Mouse (Mus musculus) inflammation-experienced regulatory T-cells, adult 6 months (primary cell): ENCODE measurements around the gene Hecw2. TPM values are rescaled to one million over a fixed set of nuclear protein-coding genes. Genes with fewer than 3 reads are reported as not detected.

Source experiments
- ATAC-seq: one replicate; pipeline ENCODE4 v1.8.0; 2017
- polyA plus RNA-seq, 3 experiments: library from polyadenylated mRNA; unstranded; fragments of 100-300 nt; shearing (Covaris generic); gene quantifications; one replicate each; pipeline ENCODE4 v1.2.1; 2017

Gene Hecw2
- polyA plus RNA-seq, 3 experiments from 2014 or later = 0.17 TPM; not detected in 2

DNA sequence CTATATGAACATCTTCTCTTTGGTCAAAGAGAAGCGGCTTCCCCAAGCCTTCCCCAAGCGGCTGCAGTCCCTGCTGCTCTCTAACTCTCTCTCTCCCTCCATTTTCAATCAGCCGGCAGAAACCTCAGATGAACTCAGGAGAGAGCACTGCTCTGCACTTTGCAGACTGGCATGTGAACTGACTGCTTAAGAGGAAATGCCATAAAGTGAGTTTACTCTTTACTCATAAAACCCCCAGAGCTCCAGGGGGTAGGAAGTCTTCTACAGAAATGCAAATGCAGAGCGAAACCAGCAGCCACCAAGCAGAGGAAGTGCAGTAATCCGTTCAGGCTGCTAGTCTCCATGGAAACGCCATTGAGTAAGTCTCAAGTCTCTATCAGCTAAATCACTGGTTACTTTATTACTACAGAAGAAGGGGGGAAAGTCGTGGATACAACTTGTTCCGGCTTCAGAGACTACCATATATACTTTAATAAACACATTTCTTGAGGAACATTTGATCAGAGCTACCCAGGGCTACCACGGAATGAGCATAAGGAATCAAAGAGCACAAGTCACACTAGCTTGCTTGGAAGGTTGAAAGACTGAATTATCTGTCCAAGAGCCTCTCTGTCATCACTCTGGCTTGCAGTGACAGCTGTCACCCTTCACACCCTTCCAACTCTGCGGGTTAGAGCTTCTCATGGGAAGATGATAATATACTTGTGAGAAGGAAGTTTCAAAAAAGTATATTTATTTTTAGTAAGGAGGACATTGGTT is 371.1 kb downstream of the Hecw2 start:
- peak; percentile 92 for ATAC-seq

DNA sequence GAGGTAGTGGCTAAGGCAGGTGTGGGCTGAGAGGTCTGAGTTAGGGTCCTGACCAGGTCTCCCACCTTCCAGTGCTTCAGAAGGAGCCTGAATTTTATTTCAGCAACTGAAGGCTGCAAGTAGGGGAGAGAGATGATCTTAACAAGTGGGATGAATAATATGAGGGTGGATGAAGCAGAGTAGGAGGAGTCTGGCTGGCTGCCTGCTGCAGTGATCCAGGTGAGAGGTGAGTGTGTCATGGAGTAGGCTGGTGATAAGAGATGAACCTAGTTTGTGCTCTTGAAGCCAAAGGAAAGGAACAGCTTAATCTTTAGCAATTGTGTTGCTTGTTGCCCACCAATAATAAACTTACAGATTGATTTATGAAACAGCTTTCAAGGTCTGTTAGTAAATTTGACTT is 373.0 kb downstream of the Hecw2 start:
- ATAC-seq = no peak

DNA sequence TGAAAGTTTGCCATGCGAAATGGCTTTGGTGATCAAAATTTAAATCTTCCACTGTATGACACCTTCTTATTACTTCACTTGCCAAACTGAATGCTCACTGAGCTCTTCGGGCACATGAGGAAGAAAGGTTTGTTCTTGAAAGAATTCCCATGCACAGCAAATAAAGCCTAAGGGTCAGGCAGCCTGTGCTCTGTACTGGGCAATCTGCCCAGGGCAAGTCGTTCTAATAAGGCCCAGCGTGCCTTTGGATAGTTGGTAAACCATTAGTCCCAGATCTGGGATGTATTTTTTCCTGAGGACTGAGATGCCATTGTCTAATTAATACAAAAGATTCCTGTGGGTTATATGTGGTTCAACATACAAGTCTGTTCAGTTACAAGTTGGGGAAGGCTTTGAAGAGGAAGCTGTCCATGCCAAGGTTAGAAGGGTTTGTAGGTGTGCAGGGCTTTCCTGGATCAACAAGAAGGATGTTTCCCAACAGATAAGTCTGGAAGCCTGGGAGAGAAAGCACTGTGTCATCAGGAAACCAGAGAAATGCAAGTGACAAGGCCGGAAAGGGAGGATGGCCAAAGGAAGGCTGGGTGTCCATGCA is 374.8 kb downstream of the Hecw2 start:
- no peak for ATAC-seq

DNA sequence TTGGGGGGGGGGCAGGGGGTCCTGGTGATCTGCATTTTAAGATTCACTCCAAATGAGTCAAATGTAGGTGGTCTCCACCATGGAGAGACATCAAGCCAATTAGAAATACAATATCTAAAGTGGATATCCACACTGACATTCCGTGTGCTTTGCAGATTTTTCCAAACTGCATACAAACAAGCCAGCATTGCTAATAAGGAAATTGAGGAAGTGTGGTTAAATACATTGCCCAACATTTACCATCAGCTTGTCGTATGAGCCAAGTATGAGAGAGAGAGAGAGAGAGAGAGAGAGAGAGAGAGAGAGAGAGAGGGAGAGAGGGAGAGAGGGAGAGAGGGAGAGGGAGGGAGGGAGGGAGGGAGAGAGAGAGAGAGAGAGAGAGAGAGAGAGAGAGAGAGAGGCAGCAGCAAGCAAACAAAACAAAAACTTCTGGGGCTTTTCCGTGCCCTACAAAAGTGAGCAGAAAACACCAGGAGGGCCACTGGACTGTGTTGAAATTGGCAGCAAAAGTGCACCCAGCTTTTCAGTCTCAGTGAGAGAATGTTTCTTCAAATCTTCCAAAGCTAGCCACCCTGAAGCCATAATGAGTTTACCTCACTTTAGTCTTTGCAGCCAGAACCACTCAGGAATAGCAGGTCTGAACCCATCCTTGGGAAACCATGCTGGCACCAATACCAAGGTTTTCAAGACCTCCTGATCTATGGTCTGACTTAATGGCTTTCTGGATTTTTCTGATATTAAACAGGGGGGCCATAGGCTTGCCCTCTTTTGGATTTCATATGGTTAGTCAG is 376.7 kb downstream of the Hecw2 start:
- ATAC-seq = no peak

DNA sequence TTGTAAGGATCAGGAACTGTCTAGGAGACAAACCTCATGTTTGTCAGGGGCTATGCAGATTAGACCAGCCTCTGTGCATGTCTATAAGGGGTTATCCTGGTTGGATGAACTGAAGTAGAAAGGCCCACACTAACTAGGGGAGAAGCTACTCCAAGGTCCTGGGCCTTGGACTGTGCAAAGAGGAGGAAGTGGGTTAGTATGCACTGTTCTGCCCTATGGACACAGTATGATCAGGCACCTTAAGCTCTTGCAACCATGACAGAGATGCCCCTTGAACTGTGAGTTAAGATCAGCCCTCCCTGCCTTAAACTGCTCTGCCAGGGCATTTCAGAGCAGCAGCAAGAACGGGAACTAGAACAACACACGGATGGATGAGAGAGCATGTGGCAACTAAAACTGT is 378.6 kb downstream of the Hecw2 start:
- ATAC-seq = no peak

DNA sequence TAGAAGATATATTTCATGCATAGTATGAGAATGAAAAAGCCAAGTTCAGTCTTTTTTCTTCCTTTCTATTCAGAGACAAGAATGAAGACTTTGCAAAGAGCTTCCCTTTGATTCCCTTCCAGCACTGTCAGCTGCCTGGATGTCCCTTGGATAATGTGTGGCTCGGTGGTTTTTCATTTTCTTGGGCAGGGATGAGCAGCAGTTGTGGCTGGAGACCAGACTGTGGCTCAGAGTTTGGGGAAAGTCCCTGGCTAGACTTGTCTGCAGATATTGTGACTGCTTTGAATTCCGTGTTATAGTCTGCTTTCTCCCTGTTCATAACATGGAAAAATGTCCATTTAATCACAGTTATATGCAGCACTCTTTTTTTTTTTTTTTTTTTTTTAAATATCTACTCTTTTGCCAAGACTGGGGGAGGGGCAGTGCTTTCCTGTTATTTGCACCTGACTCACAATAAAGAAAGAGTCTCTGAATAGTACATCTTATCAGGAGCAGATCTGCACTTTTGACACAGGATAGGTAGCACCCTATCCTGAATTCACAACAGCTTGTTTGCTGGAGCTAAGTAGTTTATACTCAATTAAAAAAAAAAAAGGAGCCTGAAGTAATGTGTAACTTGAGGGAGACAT is 380.8 kb downstream of the Hecw2 start:
- ATAC-seq = peak; percentile 54

DNA sequence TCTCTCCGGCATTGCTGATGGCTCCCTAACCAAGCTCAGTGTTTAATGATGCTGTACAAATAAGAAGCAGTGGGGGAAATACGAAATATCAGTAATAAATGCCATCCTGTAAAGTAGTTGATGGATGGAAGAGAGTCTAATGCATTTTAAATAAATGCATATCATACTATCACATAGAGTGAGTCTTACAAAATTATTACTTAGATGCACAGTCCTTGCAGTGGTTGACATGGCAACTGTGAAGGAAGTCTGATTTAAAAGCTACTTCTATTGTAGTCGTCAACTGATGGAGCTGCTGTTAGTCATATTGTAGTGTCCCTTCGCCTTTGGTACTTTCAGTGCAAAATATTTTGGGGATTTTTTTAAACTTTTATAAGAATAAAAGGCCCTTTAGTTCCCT is 383.0 kb downstream of the Hecw2 start:
- ATAC-seq = no peak

DNA sequence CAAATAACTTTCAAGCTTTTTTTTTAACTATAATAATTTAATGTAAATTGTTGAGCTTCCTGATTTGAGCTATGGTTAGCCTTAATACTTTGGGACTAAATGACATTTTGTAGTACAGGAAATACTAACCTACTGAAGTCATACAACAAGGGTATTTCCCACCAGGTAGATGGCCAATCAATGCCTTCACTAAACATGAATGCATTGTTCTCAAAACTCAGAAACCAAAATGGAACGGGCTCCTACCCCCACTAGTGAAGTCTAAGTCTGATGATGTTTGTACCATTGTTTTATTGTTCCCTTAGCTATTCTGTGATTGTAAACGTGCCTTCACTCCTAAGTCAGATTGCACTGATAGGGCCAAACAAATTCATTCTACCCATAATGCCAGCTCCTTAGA is 386.7 kb downstream of the Hecw2 start:
- peak; percentile 94 for ATAC-seq

DNA sequence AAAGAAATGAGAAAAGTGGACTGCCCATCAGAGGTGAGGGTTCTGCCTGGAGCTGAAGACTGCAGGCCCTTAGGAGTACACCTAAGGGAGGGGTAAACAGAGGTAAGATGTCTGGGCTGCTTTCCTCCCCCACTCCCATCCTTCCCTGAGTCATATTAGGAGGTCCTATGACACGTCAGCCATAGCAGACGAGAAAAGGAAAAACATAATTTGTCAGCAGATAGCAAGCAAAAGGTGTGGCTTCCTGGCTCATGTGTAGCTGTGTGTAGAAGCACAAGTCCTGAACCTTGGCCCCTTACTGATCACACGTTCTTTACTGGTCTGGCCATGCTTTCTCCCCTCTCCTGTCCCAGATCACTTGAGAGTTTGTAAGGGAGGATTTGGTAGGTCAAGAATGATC is 397.2 kb downstream of the Hecw2 start:
- ATAC-seq = peak; percentile 66

DNA sequence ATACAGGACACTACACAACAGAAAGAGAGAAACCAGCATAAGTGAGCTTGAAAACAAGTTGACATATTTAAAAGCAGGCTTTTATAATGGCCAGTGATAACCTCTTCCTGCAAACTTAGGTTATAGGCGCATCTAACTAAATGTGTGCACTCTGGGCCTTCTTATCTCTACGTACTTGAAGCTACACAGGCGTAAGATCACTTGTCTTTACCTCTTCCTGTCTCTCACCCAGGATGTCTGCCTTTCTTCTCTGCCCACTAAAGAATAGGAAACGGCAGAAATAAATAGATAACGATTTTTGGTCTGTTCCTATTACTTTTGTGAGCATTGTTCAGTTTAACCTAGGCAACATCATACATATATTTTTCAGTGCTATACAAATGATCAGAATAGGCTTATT is 397.9 kb downstream of the Hecw2 start:
- ATAC-seq = peak; percentile 88

DNA sequence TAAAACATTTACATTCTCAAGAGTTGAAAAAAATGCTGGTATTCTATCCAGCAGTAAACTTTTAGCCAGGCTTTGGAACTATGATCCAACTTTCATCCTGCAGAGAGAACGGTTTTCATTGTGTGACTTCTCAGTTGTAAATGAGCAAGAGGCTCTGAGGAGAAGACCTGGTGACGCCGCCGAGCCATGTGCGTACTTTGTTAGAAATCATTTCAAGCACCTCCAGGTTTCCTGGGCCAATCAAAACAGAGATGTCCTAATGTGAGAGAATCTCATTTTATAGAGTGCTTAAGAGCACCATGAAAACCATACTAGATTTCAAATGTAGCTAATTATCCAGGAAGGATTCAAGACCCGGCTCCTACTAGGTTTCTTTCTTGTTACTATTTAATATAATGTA is 398.7 kb downstream of the Hecw2 start:
- no peak for ATAC-seq

DNA sequence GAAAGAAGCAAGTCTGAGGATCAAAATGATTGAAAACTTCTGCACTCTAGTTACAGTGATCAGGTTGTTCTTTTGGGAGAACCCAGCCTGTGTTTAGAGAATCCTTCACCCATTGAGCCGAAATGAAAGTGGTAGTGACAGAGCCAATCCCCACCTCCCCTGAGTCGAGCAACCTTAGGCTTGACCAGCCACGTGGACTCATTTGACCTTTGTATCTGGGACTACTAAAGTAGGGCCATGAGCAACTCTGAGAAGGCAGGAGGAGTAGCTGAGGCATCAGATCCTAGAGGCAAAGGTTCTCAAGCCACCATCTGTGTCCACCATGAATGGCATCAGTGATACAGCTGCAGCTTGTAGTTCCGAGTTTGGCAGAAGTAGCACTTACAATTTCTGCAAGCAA is 399.4 kb downstream of the Hecw2 start:
- no peak for ATAC-seq

DNA sequence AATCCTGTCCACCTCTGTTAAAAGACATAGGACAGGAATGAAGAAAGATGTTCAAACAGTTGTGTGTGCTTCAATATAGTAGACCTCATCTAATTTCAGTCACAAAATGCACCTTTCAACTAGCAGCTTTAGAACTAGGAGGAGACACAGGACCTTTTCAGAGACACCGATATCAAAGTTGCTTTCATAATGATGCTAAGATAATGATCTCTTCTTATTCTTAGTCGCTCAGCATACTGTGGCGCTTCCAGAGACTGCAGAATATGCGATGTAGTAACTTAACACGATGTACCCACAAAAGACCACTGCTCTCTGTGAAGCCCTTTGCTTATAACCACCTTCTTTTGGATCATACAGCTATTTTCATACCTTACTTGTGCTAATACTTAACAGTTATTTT is 399.9 kb downstream of the Hecw2 start:
- peak; percentile 21 for ATAC-seq

DNA sequence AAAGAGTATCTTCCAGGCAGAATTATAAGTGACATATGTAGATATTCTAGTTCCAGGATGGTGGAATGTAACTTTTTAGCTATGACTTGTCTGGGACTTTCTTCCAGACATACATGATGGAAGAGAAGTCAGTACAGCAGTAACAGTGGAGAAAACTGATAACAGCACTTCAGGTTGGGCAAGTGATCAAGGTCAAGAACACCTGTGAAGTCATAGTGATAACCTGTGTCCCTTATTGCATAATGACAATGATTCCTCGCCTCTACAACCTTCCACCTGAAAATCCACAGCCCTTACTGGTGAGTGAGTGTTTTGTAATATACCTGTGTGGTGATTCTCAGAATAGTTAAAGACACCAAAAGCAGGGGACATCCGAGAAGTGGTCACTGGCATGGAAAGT is 400.7 kb downstream of the Hecw2 start:
- ATAC-seq = no peak

DNA sequence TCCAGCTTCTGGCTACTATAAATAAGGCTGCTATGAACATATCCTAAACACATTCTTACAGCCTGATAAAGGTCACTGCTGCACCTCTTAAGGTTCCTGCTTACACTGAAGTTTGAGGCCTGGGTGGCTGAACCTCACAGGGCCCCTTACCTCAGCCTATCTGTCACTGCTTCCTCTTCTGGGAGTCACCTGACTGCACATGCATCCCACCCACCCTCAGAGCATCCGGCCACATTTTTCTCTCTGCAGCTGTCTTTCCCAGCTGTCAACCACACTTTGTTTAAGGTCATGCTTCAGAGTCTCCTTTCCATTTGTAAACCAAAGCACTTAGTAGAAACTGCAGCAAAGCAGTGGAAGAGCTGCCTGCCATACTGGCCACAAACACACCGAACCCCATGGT is 403.6 kb downstream of the Hecw2 start:
- peak; percentile 95 for ATAC-seq

DNA sequence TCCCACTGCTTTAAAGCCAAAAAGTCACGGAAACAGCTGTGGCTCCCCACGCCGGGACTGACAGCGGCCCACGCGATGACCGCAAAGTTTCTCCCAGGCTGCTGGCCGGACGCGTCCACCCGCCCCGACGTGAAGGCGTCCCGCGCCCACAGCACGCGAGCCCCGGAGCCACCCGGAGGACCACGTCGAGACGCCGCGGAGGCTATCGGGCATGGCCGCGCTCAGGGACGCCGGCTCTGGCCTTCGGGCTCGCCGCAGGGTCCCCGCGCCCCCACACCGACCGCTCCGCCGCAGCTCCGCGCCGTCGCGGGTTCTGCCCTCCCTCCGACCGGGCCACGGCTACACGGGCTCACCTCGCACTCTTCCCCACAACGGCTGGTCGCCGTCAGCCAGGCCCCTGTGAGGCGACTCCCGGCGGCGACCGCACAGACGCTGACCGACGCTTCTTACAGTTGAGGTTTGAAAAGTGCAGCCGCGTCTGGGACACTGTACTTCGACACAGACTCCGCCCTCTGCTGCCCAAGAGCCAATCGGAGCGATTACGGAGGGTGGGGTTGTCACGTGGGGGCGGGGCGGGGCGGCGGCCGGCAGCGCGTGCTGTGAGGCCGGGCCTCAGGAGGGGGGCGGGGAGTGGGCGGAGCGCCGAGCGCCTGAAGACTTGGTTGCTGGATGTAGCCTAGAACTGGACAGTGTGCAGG is 410.1 kb downstream of the Hecw2 start, which contains the start of gene Stk17b:
Gene Stk17b, minus strand, starts transcription at position 504 of the 698 bp plus-strand sequence.
- peak; percentile 80 for ATAC-seq

DNA sequence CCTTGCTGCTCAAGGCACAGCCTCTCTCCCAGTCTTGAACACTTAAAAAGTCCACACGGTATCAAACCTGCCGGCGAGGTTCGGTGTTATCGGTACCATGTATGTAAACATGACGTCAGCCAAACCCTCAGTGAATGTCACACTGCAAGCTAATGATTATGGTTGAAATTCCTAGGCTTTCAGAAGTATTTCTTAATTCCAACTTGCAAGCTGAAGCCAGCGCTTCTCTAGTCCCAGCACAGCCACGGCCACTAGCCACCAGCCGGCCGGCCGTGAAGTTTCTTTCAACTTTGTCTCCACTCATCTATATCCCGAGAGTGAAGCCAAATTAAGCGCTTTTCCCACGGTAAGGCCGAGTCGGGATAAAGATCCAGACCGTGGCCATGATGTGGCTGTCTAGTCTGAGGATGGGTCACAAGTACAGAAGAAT is 410.7 kb downstream of the Hecw2 start:
- peak; percentile 63 for ATAC-seq

DNA sequence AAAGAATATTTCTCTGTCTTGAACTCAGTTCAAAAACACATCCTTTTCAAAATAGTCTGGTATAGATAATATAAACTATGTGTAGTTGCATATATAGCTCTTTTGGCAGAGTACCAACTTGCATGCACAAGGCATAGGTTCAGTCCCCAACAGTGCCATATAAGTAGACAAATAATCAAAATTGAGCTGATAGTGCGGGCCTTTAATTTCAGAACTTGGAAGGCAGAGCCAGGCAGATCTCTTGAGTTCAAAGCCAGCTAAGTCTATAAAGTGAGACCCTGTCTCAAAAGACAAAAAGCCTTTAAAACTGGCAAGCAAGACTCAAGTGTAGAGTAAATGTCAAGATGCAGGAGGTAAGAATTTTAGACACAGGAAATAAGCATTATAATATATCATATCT is 412.0 kb downstream of the Hecw2 start:
- no peak for ATAC-seq

DNA sequence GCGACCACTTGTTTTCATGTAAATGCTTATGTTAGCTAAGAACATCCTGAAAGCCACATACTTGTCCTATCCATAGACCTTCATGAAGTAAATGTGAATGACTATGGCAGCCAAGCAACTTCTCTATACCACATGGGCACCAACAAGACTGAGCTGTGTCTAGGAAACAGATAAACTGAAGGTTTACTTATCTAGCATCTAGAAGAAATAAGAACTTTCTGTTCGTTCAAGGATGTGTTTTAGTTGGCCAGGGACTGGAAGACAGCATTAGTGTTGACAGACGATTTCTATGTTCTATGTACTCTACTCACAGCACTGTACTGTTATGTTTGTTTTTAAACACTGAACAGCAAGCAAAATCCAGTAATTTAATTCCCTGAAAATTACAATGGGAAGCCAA is 412.9 kb downstream of the Hecw2 start:
- no peak for ATAC-seq

DNA sequence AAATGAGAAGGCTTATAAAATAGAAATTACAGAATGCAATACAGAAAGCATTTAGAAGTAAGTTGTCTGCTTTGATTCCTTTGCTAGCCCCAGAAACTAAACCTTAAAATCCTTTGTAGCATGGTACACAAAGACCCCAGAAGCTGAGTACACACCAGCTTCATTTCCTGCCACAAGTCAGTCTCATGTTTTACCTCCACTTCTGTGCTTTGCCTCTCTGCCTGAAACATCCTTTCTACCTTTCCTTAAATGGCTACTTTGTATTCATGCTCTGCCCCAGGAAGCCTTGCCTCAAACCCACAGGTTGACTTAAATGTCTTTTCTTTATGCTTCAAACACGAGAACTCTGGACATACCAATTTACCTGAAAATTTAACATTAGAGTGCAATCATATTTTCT is 413.7 kb downstream of the Hecw2 start:
- ATAC-seq = peak; percentile 20

DNA sequence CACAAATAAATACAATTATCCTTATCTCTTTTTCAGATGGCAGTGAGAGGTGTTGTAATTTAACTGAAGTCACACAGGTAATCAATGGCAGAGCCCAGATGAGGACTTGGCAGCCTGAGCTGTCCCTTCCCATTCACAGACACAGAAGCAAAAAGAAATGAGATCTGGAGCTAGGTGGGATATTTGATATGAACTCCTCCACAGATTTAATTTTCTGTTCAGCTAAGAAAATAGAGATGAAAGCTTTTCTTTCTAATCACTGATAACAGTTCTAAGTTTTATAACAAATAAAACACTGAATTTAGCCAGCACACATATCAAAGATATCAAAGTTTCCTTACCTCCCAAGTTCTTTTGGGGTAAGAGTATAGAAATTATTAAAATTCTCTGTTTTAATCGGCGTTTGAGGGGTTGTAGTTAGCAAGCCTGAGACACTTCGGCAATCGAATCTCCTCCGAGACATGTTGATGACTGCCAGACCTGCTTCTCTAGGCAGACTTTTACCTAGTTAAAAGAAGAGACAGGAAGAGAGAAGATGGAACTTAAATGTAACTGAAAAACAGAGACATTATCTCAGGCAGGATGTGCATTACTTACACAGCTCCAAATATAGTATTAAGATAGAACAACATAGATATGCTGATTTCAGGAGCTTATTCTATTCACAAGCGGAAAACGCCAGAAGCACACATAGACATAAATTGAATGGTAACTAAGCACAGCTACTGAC is 418.6 kb downstream of the Hecw2 start:
- ATAC-seq = peak; percentile 61

DNA sequence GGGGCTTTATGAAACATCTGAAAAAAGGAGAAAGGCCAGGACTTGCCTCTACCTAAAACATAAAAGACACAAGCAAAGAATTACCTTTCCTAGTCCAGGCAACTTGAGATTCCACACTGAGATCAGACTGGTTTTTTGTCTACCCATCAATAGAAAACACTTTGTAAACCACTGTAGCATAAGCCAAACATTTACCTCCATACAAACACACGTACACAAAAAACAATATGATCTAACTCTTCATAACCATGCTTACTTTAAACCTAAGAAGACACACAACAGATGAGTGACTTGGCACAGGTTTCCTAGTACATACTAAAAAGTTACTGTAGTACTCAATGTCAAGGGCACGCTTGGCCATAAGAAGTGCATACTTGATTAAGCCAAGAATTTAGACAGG is 419.4 kb downstream of the Hecw2 start:
- ATAC-seq = no peak
